Mouse (Mus musculus): ENCODE results near the gene Wdr38.
"Not testable (repeated sequence)": the region's sequence is repeated elsewhere in the genome, so short reads cannot be mapped to it uniquely, and the experiment has no call there.

The Wdr38 gene

GRCm38 (mm10) chr2:38999381-38999780 lies 2.1 kb downstream of the Wdr38 start:
- no peak for DNase-seq

GRCm38 (mm10) chr2:38999910-39000586 lies 2.8 kb downstream of the Wdr38 start:
- DNase-seq: no peak

GRCm38 (mm10) chr2:39000587-39000919 lies 3.3 kb downstream of the Wdr38 start:
- DNase-seq: no peak

- no peak for DNase-seq
Measured at GRCm38 (mm10) chr2:39001866-39002265, 4.6 kb downstream of the Wdr38 start.

GRCm38 (mm10) chr2:39003106-39003505 lies 5.8 kb downstream of the Wdr38 start:
- DNase-seq: no peak

GRCm38 (mm10) chr2:39003512-39003911 lies 6.2 kb downstream of the Wdr38 start:
- no peak for DNase-seq

GRCm38 (mm10) chr2:39004372-39004771 lies 7.1 kb downstream of the Wdr38 start:
- DNase-seq: no peak

- peak; percentile 83 to 89 for DNase-seq
Measured at GRCm38 (mm10) chr2:39004880-39005435, 7.7 kb downstream of the Wdr38 start, which contains the start of gene Arpc5l. Gene Arpc5l (plus strand): TSS chr2:39005348.

GRCm38 (mm10) chr2:39005574-39006079 lies 8.4 kb downstream of the Wdr38 start, which contains the start of gene Rpl35:
Gene Rpl35 (minus strand): TSS chr2:39005624.
- DNase-seq: peak; percentile 45 to 67

- DNase-seq: no peak
Measured at GRCm38 (mm10) chr2:39006149-39006730, 9.0 kb downstream of the Wdr38 start.

GRCm38 (mm10) chr2:39007865-39008264 lies 10.6 kb downstream of the Wdr38 start:
- DNase-seq: peak; percentile 91 to 93

- peak; percentile 32 to 44 for DNase-seq
Measured at GRCm38 (mm10) chr2:39008350-39008851, 11.1 kb downstream of the Wdr38 start.

- DNase-seq: peak; percentile 78 to 80
Measured at GRCm38 (mm10) chr2:39008954-39009365, 11.7 kb downstream of the Wdr38 start.

GRCm38 (mm10) chr2:39010144-39010543 lies 12.9 kb downstream of the Wdr38 start:
- not testable (repeated sequence) for DNase-seq

- no peak for DNase-seq
Measured at GRCm38 (mm10) chr2:39011264-39011663, 14.0 kb downstream of the Wdr38 start.

- DNase-seq: no peak
Measured at GRCm38 (mm10) chr2:39011971-39012370, 14.7 kb downstream of the Wdr38 start.

- no peak for DNase-seq
Measured at GRCm38 (mm10) chr2:39012768-39013279, 15.5 kb downstream of the Wdr38 start.

GRCm38 (mm10) chr2:39016581-39016980 lies 19.3 kb downstream of the Wdr38 start:
- no peak for DNase-seq

- DNase-seq: no peak
Measured at GRCm38 (mm10) chr2:39020004-39020403, 22.7 kb downstream of the Wdr38 start.

- DNase-seq: no peak
Measured at GRCm38 (mm10) chr2:39031611-39032010, 34.3 kb downstream of the Wdr38 start.

GRCm38 (mm10) chr2:39040215-39040614 lies 42.9 kb downstream of the Wdr38 start:
- DNase-seq: no peak

GRCm38 (mm10) chr2:39048515-39048914 lies 51.2 kb downstream of the Wdr38 start:
- DNase-seq: no peak

All from spleen, adult 18-20 months (tissue).